Mouse (Mus musculus) myocyte (in vitro differentiated cells): Measurements from ENCODE around the gene Cacna2d2.

Experiments used
- MAX ChIP-seq: IDR thresholded peaks from one replicate; pipeline ENCODE4 v1.6.1; 2011; ENCODE audit warnings: low read depth, mild to moderate bottlenecking, control low read depth
- MYOD1 ChIP-seq, 3 experiments: IDR thresholded peaks; one replicate each; pipeline ENCODE4 v1.6.1; 2011; ENCODE audit warnings: control low read depth in 2 of 3, low read depth in 2 of 3, mild to moderate bottlenecking in 2 of 3, moderate library complexity in 1 of 3; ENCODE audit not compliant: insufficient read length in 2 of 3, control insufficient read depth in 1 of 3
- MYOG ChIP-seq, 3 experiments: IDR thresholded peaks; one replicate each; pipeline ENCODE4 v1.6.1; 2011; ENCODE audit warnings: control low read depth in 2 of 3, low read depth in 2 of 3, mild to moderate bottlenecking in 2 of 3; ENCODE audit not compliant: insufficient read length in 2 of 3, control insufficient read depth in 1 of 3, insufficient read depth in 1 of 3
- POLR2A ChIP-seq: IDR thresholded peaks from one replicate; pipeline ENCODE4 v1.6.1; 2011; ENCODE audit warnings: low read depth, mild to moderate bottlenecking, control low read depth, moderate library complexity; ENCODE audit not compliant: insufficient read length
- POLR2AphosphoS2 ChIP-seq: IDR thresholded peaks from one replicate; pipeline ENCODE4 v1.6.1; 2011; ENCODE audit warnings: low read depth, control low read depth; ENCODE audit not compliant: insufficient read length
- TCF12 ChIP-seq: IDR thresholded peaks from one replicate; pipeline ENCODE4 v1.6.1; 2011; ENCODE audit warnings: mild to moderate bottlenecking, control low read depth; ENCODE audit not compliant: poor library complexity, insufficient read depth, severe bottlenecking
- USF1 ChIP-seq: IDR thresholded peaks from one replicate; pipeline ENCODE4 v1.6.1; 2011; ENCODE audit warnings: low read depth, mild to moderate bottlenecking, control low read depth, moderate library complexity

- TF ChIP-seq USF1 (no peak), POLR2A (no peak), MAX (no peak), POLR2AphosphoS2 (no peak), TCF12 (no peak), MYOD1 (IDR thresholded peaks at IDR 0.05; ENCODE audit: control insufficient read depth in 1 of 3, insufficient read length in 2 of 3, low read depth in 2 of 3) (no peak), MYOG (IDR thresholded peaks at IDR 0.05; ENCODE audit: control insufficient read depth in 1 of 3, insufficient read depth in 1 of 3, insufficient read length in 2 of 3, low read depth in 2 of 3) (no peak)
These were observed 170.6 kb downstream of the Cacna2d2 start for GRCm38 (mm10) chr9:107570016-107570415.
